Mouse (Mus musculus) gastrocnemius, postnatal 10 days (tissue): Measurements from ENCODE around the gene Fam192a. TPM values are rescaled to one million over a fixed set of nuclear protein-coding genes. Genes with fewer than 3 reads are reported as not detected.

Experiments
- DNase-seq: peaks from one replicate; pipeline ENCODE4 v3.0.0; 2021; ENCODE audit warnings: mixed read lengths
- total RNA-seq, 2 experiments: library from RNA; stranded (reverse); gene quantifications; 2 replicates each; pipeline ENCODE4 v1.2.3; 2021

Gene Fam192a
- total RNA-seq, 2 experiments from 2014 or later, result 24.6 to 25.9 TPM

DNA sequence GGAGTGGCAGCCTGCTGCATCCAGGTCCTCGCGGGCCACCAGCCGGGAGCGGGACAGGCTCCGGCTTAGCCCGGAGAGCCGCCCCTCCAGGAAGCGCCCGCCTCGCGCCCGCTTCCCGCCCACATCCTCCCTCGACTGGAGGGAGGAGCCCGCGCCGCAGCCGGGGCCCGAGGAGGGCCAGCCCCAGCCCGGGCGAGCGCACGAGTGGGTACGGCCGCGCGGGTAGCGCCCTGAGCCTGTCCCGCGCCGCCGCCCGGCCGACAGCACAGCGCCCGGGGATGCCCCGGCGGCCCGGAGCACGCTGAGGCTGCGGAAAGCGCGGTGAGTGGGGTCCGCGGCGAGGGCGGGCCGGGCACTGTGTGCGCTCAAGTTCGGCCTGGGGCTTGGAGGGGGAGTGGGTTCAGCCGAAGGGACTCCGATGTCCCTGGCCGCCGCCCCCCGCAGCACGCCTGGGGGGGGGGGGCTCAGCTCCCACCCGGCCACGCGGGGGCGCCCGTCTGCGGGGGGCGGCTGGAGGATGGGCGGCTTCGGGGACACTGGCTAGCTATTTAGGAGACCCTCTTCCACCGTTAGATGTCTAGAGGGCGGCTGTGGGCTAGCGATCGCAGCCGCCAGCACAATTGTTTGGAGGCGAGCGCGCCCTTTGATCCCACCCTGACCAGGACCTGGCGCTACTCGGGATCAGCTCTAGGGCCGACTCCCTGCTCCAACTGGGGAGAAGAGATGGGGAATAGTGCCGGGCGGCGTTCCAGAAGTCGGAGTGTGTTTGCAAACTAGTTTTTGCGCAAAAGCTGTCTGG, 68.7 kb downstream of the Fam192a start, which contains the start of gene Cpne2:
TSS of gene Cpne2 (plus strand) at position 118 of the 799 bp plus-strand sequence.
- peak; percentile 71 for DNase-seq

DNA sequence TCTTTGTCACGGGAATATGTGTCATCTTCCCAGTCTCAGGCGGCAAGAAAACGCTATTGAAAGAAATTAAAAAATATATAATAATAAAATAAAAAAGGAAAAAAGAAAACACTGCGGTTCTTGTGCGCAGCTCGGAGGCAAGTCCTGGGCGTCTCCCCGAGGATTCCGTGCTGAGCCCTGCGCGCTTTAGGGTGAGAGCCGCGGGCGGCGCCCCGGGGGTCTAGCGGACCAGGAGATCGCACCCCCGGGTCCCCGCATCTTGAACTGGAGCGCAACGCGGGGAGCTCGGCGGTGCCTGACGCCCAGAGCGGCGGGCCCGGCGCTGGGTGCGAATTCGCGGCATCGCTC, 69.3 kb downstream of the Fam192a start:
- no peak for DNase-seq

DNA sequence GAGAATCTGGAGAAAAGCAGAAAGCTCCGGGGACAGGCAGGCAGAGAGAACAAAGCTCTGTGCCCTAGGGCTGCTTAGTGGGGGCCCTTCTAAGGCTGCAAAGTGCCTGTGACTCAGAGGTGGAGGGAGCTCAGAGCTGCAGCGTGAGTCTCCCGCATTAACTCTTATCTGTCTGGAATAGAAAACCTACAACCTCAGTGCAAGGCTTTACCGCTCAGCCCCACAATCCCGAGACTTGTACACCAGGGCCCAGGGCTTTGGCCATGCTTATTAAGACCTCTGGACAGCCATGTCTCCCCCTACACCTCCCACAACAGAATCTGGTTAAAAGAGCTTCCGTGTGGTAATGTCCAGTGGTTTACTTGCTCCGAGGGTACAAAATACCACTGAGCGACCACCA, 69.8 kb downstream of the Fam192a start:
- DNase-seq, result no peak

DNA sequence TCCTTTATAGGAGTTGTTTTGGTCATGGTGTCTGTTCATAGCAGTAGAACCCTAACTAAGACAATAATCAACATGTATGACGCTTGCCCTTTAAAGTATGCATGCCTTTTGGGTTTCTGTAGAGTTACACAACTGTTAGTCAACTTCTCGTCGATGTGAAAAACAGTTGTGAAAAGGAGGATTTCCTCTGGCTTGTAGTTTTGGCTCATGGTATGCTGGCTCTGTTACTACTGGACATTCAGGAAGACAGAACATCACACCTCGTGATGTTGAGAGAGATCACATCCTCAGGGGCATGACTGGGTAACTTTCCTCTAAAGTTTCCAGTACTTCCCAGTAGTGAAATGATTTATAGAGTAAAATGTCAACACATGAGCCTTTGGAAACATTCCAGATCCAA, 71.2 kb downstream of the Fam192a start:
- DNase-seq, result no peak

DNA sequence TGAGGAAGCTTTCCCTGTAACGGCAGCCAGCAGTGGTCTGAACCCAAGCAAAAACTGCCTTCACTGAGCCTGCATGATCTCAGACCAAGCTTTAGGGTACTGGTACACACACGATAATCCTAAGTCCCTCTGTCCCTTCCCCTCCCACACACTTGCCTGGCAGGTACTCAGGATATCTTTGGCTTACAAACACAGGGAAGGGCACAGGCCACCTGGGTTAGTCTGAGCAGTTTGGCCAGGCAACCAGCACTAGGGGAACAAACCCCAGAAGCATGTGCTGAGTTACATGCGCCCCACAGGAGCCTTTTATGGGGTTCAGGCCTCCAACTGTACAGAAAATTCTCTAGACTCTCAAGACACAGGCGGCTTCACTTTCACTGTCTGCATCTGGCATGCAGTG, 71.9 kb downstream of the Fam192a start:
- DNase-seq, result no peak

DNA sequence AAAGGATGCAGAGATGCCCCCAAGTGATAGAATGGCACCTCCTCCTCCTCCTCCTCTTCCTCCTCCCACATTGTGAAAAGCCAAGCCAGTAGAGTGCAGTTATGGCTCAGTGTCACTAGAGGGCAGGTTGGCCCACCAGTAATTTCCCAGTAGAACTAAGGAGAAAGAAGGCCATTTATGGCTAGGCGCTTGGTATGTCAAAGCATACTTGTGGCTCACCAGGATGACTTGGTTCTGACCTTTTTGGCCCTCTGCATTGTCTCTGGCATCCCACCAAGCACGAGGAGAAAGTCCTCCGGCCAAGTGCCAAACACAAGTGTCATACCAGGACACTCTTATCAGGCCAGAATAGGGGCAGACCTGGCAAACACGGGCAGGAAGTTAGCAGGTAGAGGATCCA, 73.6 kb downstream of the Fam192a start:
- no peak for DNase-seq

DNA sequence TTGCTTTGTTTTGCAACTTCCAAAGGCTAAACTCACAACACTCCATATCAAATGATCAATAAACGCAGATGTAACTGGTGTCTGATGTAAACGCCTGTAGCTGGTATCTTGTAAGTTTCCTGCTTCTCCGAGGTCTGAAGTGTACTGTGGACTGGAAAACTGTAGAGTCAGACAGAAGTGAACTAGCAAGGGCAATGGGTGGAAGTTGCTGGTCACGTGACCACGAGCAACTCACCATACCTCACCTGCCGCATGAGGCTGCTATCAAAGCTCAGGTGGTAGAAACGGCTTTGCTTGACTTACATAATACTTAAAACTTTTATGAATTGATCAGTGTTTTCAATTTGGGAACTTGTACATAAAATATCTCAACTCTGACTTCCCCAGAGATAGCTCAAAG, 74.6 kb downstream of the Fam192a start:
- no peak for DNase-seq

DNA sequence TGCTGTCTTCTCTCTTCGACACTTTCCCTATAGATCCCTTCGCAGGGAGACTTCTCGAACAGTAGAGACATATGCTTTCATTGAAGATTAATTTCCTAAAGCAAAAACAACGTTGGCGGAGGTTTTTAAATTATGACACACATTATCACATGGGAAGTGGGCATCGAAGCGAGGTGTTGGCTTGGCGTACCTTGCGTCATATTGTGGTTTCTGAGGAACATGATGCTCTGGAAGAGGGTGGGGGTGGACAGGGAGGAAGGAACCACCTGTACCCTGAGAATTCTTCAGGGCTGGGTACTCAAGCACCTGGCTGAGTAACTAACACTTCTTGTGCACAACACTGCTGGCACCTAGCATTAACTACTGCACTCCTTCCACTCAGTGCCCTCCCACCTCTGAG, 77.2 kb downstream of the Fam192a start:
- DNase-seq, result no peak

Other genes with a start within 250 kb of the Fam192a start
- gene Herpud1, start 215.6 kb downstream of the Fam192a start, total RNA-seq, result 10 to 100 TPM; 51.7 to 56.6 TPM
- gene Nlrc5, start 167.6 kb downstream of the Fam192a start, total RNA-seq, result under 1 TPM; 0.42 to 0.88 TPM
- gene Cpne2, start 69.0 kb downstream of the Fam192a start, total RNA-seq, result 10 to 100 TPM; 21.5 to 23.8 TPM
- 10 to 100 TPM; 12.9 to 18.6 TPM for gene Rspry1, start 60 bp downstream of the Fam192a start, total RNA-seq
- 10 to 100 TPM; 73.8 to 76.3 TPM for gene Arl2bp, start 64.6 kb upstream of the Fam192a start, total RNA-seq
- 10 to 100 TPM in 1 of 2 experiments, 1 to 10 TPM in 1; 7.1 to 11.7 TPM for gene Pllp, start 94.3 kb upstream of the Fam192a start, total RNA-seq
- not detected for gene Ccl22, start 143.6 kb upstream of the Fam192a start, total RNA-seq
- 1 to 10 TPM; 1.2 to 2.4 TPM for gene Cx3cl1, start 170.0 kb upstream of the Fam192a start, total RNA-seq
- not detected for gene Ccl17, start 208.5 kb upstream of the Fam192a start, total RNA-seq
- gene Coq9, start 236.3 kb upstream of the Fam192a start, total RNA-seq, result 100 to 1,000 TPM; 255 to 307 TPM
- gene Ciapin1, start 236.4 kb upstream of the Fam192a start, total RNA-seq, result 10 to 100 TPM; 32.5 to 33.1 TPM